Mouse (Mus musculus): ENCODE data around the gene Klhdc8b. TPM values are rescaled to one million over a fixed set of nuclear protein-coding genes. Genes with fewer than 3 reads are reported as not detected.

The Klhdc8b gene
- total RNA-seq, 2 experiments from 2014 or later, result 32.5 to 35.9 TPM

DNA sequence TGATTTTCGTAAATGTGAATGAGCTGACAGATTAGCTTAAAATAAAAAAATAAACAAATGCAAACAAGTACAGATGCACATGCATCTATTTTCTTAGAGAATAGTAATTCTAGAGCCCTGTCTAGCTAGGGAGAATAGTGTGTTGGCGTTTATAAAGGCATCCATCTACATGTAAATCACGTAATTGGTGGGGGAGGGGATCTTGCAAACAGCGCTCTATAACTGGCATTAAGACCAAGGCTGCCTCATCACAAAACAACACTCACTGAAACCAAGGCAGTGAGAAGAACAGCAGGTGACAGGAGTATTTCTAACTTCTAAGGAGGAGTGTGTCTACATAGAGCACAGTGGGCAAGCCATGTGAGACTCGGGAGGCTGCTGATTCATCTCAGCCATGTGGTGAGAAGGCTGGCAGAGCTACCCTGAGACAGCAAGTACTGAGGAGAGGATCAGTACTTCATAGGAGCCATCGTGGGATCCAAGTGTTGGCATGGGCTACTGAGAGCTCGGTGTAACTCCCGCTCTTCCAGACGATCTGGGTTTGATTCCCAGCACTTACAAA lies 49.9 kb downstream of the Klhdc8b start:
- DNase-seq (ENCODE audit: extremely low spot score in 1 of 2, low spot score in 2 of 2), result peak in 1 of 2 experiments; percentile 23
- intact Hi-C loops (cut with DNase I), result no loop called here

- DNase-seq (ENCODE audit: extremely low spot score in 1 of 2, low spot score in 2 of 2), result no peak
- intact Hi-C loops (cut with DNase I), result no loop called here
These were observed 51.8 kb downstream of the Klhdc8b start for GRCm38 (mm10) chr9:108409535-108409934.

GRCm38 (mm10) chr9:108404451-108404850 lies 56.9 kb downstream of the Klhdc8b start:
- DNase-seq (ENCODE audit: extremely low spot score in 1 of 2, low spot score in 2 of 2), result no peak
- intact Hi-C loops (cut with DNase I), result no loop called here

DNA sequence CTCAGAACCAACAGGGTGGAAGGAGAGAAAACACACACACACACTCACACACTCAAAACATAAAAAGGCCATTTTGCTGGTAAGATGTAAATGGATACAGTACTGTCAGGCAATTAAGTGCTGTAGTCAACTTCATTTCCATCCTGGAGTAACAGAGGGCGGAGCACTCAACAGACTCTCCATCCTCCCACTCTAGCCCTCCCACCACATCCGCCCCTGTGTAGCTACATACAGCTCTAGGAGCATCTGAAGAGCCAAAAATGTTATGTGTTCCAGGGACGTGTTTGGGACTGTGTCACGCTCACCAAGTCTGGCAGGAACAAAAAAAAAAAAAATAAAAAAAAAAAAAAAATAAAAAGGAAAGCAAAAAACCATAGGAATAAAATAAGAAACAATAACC lies 58.3 kb downstream of the Klhdc8b start:
- DNase-seq (ENCODE audit: extremely low spot score in 1 of 2, low spot score in 2 of 2), result no peak
- intact Hi-C loops (cut with DNase I), result no loop called here

GRCm38 (mm10) chr9:108401186-108401960 lies 60.0 kb downstream of the Klhdc8b start:
- intact Hi-C loops (cut with DNase I), result no loop called here
- DNase-seq (ENCODE audit: extremely low spot score in 1 of 2, low spot score in 2 of 2), result peak; percentile 59 to 69

- intact Hi-C loops (cut with DNase I), result loop anchor here (5.0 kb wide), 1 partner anchor 54 kb away; no protein-coding TSS in a partner anchor
These were observed 63.1 kb downstream of the Klhdc8b start for GRCm38 (mm10) chr9:108398324-108398723.

More at GRCm38 (mm10) chr9:108398324-108398723, 63.1 kb downstream of the Klhdc8b start:
- no peak for DNase-seq (ENCODE audit: extremely low spot score in 1 of 2, low spot score in 2 of 2)

Other genes with a start within 250 kb of the Klhdc8b start
- gene Dag1, start 197.6 kb downstream of the Klhdc8b start, total RNA-seq (2021), result 100 to 1,000 TPM; 131 to 135 TPM
- 100 to 1,000 TPM; 118 to 122 TPM for gene Nicn1, start 171.2 kb downstream of the Klhdc8b start, total RNA-seq (2021)
- 10 to 100 TPM; 22.5 to 23.5 TPM for gene Amt, start 164.7 kb downstream of the Klhdc8b start, total RNA-seq (2021)
- 100 to 1,000 TPM; 209 to 216 TPM for gene Rhoa, start 155.5 kb downstream of the Klhdc8b start, total RNA-seq (2021)
- gene Tcta, start 155.4 kb downstream of the Klhdc8b start, total RNA-seq (2021), result 10 to 100 TPM; 58.0 to 59.3 TPM
- gene Gpx1, start 122.7 kb downstream of the Klhdc8b start, total RNA-seq (2021), result 10 to 100 TPM; 91.2 to 92.6 TPM
- 100 to 1,000 TPM; 122 to 125 TPM for gene Usp4, start 113.7 kb downstream of the Klhdc8b start, total RNA-seq (2021)
- 1 to 10 TPM; 1.4 to 2.1 TPM for gene 1700102P08Rik, start 68.8 kb downstream of the Klhdc8b start, total RNA-seq (2021)
- under 1 TPM; 0.19 to 0.26 TPM for gene Ccdc36, start 33.1 kb downstream of the Klhdc8b start, total RNA-seq (2021)
- not detected for gene BC048562, start 25.1 kb downstream of the Klhdc8b start, total RNA-seq (2021)
- gene Ccdc71, start 1.1 kb downstream of the Klhdc8b start, total RNA-seq (2021), result 10 to 100 TPM; 38.7 to 39.6 TPM
- 10 to 100 TPM; 29.6 to 34.2 TPM for gene Lamb2, start 18.2 kb upstream of the Klhdc8b start, total RNA-seq (2021)
- gene Usp19, start 29.0 kb upstream of the Klhdc8b start, total RNA-seq (2021), result 100 to 1,000 TPM; 104 to 114 TPM
- 10 to 100 TPM; 82.9 to 91.8 TPM for gene Qars, start 46.1 kb upstream of the Klhdc8b start, total RNA-seq (2021)
- gene Qrich1, start 55.2 kb upstream of the Klhdc8b start, total RNA-seq (2021), result 100 to 1,000 TPM; 125 to 131 TPM
- gene Impdh2, start 98.7 kb upstream of the Klhdc8b start, total RNA-seq (2021), result 10 to 100 TPM; 64.3 to 68.3 TPM
- gene Ndufaf3, start 105.9 kb upstream of the Klhdc8b start, total RNA-seq (2021), result 10 to 100 TPM; 53.3 to 57.0 TPM
- gene Dalrd3, start 108.3 kb upstream of the Klhdc8b start, total RNA-seq (2021), result 10 to 100 TPM; 70.9 to 76.1 TPM
- 100 to 1,000 TPM; 282 TPM for gene Wdr6, start 117.2 kb upstream of the Klhdc8b start, total RNA-seq (2021)
- 10 to 100 TPM; 47.8 to 52.2 TPM for gene P4htm, start 136.1 kb upstream of the Klhdc8b start, total RNA-seq (2021)
- 10 to 100 TPM; 46.7 to 48.8 TPM for gene Arih2, start 187.8 kb upstream of the Klhdc8b start, total RNA-seq (2021)
- gene Slc25a20, start 200.5 kb upstream of the Klhdc8b start, total RNA-seq (2021), result 10 to 100 TPM; 15.7 to 16.5 TPM
- gene Prkar2a, start 227.7 kb upstream of the Klhdc8b start, total RNA-seq (2021), result 10 to 100 TPM; 54.3 to 58.7 TPM

Measured in left cerebral cortex, postnatal 10 days (tissue).